Mouse (Mus musculus) Patski (cell line): ENCODE data around the gene Rab3c. TPM values are rescaled to one million over a fixed set of nuclear protein-coding genes. Genes with fewer than 3 reads are reported as not detected.

Experiments used
- ATAC-seq: fragments of 100-300 bp; one replicate; pipeline ENCODE4 v1.8.0; 2021
- CTCF ChIA-PET: fragments of 350-600 bp; sonication (Branson Sonifier 250); formaldehyde crosslinking; loops from one replicate; lab custom pipeline; 2022; ENCODE audit warnings: inconsistent platforms; lab: Charles Lee
- POLR2A ChIA-PET: fragments of 350-600 bp; sonication (Branson Sonifier 250); formaldehyde crosslinking; loops from one replicate; lab custom pipeline; 2022; ENCODE audit warnings: antibody characterized with exemption, inconsistent platforms; lab: Charles Lee
- DNase-seq: peaks from one replicate; pipeline ENCODE4 v3.0.0-alpha.2; 2011; ENCODE audit warnings: low read depth, low spot score
- H3K27me3 ChIP-seq: fragments of 371-371 bp; one replicate; pipeline ENCODE4 v1.5.1; 2021
- CTCF ChIP-seq: fragments of 100-300 bp; IDR thresholded peaks from one replicate; pipeline ENCODE4 v1.5.1; 2021
- in situ Hi-C: fragments of 300-500 bp; cut with MboI; formaldehyde crosslinking; loops from 3 replicates; pipeline ENCODE4 v1.11.1; 2018; ENCODE audit warnings: low pct_unique_long_range_greater_than_20kb, mixed read lengths
- polyA plus RNA-seq: library from polyadenylated mRNA; unstranded; gene quantifications from one replicate; pipeline ENCODE4 v1.2.3, GENCODE M21; 2021

The Rab3c gene
- polyA plus RNA-seq, 1 experiment from 2014 or later: not detected

GRCm38 (mm10) chr13:110048767-110049434 is 231.9 kb downstream of the Rab3c start:
- no peak for TF ChIP-seq CTCF
- ATAC-seq: no peak

DNA sequence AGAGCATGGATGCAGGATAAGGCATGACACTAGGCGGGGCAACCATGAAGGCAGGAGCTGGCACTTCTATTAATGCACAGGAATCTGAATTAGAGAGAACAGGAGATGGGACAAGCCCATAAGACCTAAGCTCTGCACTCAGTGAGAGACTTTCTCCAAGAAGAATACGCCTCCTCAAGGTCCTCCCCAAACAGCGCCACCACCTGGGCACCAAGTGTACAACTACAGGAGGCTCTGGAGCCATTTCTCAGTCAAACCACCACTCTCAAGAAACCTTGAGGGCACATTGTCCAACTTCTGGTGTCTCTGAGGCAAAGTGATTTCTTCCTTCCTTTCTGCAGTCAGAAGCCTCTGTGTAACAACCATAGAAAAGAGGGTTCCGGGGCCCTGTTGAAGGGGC is 236.4 kb downstream of the Rab3c start:
- ATAC-seq (no peak), DNase-seq (no peak)
- no peak for TF ChIP-seq CTCF
- ChIA-PET CTCF (interaction anchor here (1.0 kb wide), 2 partner anchors 13 to 122 kb away, joined by 3 read pairs; no protein-coding TSS in a partner anchor), POLR2A (no interaction called here)
- in situ Hi-C loops: no loop called here
- peaks cover 7% of the 10 kb centered on the region for H3K27me3 ChIP-seq

More at GRCm38 (mm10) chr13:110048767-110049434, 231.9 kb downstream of the Rab3c start:
- peaks cover 15% of the 10 kb centered on the region for H3K27me3 ChIP-seq
- CTCF ChIA-PET: no interaction called here
- DNase-seq: no peak
- POLR2A ChIA-PET: no interaction called here
- in situ Hi-C loops: no loop called here

- ATAC-seq: no peak
- in situ Hi-C loops: no loop called here
- peak; percentile 52 for TF ChIP-seq CTCF
- H3K27me3 ChIP-seq: no peaks in the 10 kb centered on the region
- ChIA-PET POLR2A (no interaction called here), CTCF (interaction anchor here (0.6 to 1.9 kb wide), 4 partner anchors 9 to 807 kb away, joined by 3 to 6 read pairs (median 4); no protein-coding TSS in a partner anchor)
- DNase-seq: no peak
Observed at GRCm38 (mm10) chr13:110039779-110040498, 240.9 kb downstream of the Rab3c start.

DNA sequence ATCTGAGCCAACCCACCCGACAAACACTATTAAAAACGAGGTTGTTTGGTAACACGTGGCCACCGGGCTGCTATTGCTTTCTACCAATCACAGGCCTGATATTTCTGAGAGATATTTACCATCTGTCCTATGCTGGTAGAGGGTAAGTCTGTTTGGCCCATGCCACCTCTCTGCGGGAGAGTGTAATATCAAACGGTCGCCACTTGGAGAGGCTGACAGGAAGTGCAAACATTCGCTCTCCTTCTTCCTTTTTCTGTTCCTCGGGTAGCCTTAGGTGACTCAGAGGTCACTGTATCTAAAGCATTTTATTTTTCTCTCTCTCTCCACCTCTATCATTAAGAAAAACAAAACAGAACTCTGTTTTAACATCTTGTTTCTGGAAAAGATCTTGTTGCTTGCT is 241.6 kb downstream of the Rab3c start:
- ATAC-seq (no peak), DNase-seq (no peak)
- ChIA-PET POLR2A (no interaction called here), CTCF (interaction anchor here (1.1 kb wide), 1 partner anchor 11 kb away, joined by 4 read pairs; no protein-coding TSS in a partner anchor)
- in situ Hi-C loops: no loop called here
- no peaks in the 10 kb centered on the region for H3K27me3 ChIP-seq
- no peak for TF ChIP-seq CTCF

DNA sequence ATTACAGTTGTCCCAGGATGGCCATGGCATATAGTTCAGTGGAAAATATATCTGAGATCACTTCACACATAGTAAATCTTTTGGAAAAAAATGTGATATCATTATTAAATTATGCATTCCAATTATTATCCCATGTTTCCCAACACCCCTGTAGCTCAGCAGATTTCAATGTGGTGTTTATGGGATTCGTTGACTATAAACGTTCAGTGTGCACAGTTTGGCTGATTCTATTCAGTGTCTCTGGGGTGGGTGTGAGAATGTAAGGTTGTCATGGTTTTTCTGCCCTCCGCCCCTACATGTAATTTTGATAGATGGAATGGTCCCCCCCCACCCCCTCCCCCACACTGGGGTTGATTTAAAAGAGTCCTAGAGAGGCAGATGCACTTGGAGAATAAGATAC is 242.3 kb downstream of the Rab3c start:
- in situ Hi-C loops: no loop called here
- DNase-seq (no peak), ATAC-seq (no peak)
- ChIA-PET POLR2A (no interaction called here), CTCF (no interaction called here)
- TF ChIP-seq CTCF: no peak
- no peaks in the 10 kb centered on the region for H3K27me3 ChIP-seq

DNA sequence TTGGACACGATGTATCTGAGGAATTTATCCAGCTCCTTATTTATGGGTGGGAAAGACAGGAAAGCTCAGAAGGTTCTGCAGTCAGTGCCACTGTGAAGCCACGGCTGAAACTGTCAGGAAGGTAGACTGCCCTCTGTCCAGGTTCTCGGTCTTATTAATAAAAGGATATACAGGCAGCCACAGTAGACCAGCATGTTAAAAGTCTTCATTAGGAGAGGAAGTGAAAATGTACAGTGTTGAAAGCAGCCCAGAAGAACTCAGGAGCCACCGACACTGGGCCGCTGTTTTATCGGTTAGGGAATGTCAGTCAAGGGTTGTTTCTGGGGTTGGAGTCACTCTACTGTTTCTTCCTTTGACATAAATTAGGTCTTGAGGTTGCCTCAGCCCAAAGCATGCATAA is 245.9 kb downstream of the Rab3c start:
- peaks cover 4% of the 10 kb centered on the region for H3K27me3 ChIP-seq
- DNase-seq: no peak
- ChIA-PET POLR2A (no interaction called here), CTCF (no interaction called here)
- no peak for TF ChIP-seq CTCF
- ATAC-seq: no peak
- in situ Hi-C loops: no loop called here

DNA sequence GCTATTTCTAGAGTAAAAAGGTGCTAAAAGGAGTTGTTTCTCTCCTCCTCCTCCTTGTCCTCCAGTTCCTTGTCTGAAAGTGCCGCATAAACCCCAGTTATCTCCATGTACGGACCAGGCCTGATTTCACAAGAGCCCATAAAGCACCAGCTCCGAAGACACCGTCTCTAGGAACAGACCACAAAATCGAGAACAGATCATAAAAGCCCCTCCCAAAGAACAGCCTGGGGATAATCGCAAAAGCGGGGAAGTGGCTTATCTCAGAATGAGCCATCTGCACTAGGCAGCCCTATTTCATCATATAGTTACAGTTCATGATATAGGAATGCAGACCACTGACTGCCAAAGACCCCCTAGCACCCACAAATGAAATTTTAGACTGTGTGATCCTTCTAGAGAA is 246.8 kb downstream of the Rab3c start:
- ChIA-PET CTCF (no interaction called here), POLR2A (no interaction called here)
- ATAC-seq (no peak), DNase-seq (no peak)
- TF ChIP-seq CTCF: no peak
- in situ Hi-C loops: no loop called here
- peaks cover 4% of the 10 kb centered on the region for H3K27me3 ChIP-seq

GRCm38 (mm10) chr13:110031886-110032285 is 248.9 kb downstream of the Rab3c start:
- ATAC-seq (no peak), DNase-seq (no peak)
- ChIA-PET POLR2A (interaction anchor here (0.7 kb wide), 1 partner anchor 12 kb away, joined by 3 read pairs; no protein-coding TSS in a partner anchor), CTCF (interaction anchor here (1.3 to 1.9 kb wide), 3 partner anchors 9 to 15 kb away, joined by 3 to 5 read pairs (median 4); no protein-coding TSS in a partner anchor)
- in situ Hi-C loops: no loop called here
- no peak for TF ChIP-seq CTCF
- peaks cover 4% of the 10 kb centered on the region for H3K27me3 ChIP-seq

- DNase-seq (no peak), ATAC-seq (no peak)
- no peak for TF ChIP-seq CTCF
- CTCF ChIA-PET: interaction anchor here (1.0 to 1.9 kb wide), 5 partner anchors 10 to 36 kb away, joined by 3 to 5 read pairs (median 4); no protein-coding TSS in a partner anchor
- POLR2A ChIA-PET: no interaction called here
- H3K27me3 ChIP-seq: peaks cover 4% of the 10 kb centered on the region
- in situ Hi-C loops: no loop called here
Observed at GRCm38 (mm10) chr13:110031061-110031460, 249.7 kb downstream of the Rab3c start.

- no peaks in the 10 kb centered on the region for H3K27me3 ChIP-seq
- peak; percentile 51 for ATAC-seq
- ChIA-PET CTCF (interaction anchor here (0.8 kb wide), 1 partner anchor 17 kb away, joined by 3 read pairs; no protein-coding TSS in a partner anchor), POLR2A (no interaction called here)
- in situ Hi-C loops: no loop called here
- no peak for TF ChIP-seq CTCF
- no peak for DNase-seq
Observed at GRCm38 (mm10) chr13:110024381-110025161, 256.2 kb downstream of the Rab3c start.
